Mouse (Mus musculus): Measurements from ENCODE around the gene Cntnap1.
A peak's percentile ranks its signal among the peaks of the same experiment; 100 is the strongest.
"Not testable (repeated sequence)": the region's sequence is repeated elsewhere in the genome, so short reads cannot be mapped to it uniquely, and the experiment has no call there.

Gene Cntnap1

DNA sequence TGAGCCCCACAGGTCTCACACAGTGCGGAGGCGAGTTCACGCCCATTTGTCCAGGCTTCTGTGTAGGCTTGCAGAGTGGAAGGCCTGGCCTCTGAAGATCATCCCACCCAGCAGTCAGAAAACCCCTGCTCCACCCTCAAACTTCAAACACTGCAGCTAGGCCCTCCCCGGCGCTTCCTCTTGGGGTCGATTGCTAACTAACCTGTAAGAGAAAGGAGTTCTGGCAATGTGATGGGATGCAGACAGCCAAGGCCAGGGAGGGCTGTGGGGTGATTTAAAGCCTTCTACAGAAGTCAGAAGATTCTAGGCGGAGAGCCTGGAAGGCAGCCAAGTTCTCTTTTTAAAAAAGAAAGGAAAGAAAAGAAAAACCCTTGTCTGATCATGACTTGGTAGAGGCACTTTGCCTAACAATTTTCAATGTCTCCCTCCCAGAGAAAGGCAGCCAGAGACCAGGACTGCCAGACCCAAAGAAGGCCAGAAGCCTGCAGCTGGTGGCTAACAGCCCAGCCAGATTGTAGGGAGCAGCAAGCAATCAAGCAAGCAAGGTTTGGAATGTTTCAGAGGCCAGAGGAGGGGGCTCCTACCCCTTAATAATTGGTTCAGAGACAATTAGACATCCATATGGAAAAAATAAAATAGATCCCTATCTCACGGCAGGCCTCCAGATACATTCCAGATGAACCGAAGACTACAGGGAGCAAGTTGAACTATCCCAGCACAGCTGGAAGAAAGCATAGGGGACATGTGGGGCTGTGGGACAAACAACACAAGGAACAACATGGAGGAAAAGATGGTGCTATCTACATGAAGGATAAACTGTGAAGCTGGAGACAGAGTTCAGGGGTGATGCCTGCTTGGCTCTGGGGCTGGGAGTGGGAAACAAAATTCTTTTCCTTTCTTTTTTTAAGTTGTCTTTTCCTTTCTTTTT, 20.9 kb upstream of the Cntnap1 start:
- DNase-seq (ENCODE audit: extremely low spot score), result no peak

- DNase-seq (ENCODE audit: extremely low spot score), result no peak
Measured at GRCm38 (mm10) chr11:101151063-101151462, 19.3 kb upstream of the Cntnap1 start.

DNA sequence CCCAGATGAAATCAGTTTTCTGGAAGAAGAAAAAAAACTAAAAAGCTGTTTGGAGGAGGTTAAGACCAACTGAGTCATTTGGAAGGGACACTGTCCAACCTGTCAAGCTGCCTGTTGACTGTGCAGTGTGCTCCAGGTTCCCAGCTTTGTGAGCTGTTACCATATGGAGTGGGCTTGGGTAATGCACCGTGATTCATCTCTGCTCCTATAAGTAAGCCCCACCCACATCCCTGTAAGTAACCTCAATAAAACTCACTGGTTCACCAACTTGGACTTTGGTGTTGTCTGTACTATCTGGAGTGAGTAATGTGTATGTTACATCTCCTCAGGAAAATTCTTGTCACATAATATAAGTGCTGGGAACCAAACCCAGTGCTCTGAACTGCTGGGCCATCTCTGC, 17.5 kb upstream of the Cntnap1 start:
- no peak for DNase-seq (ENCODE audit: extremely low spot score)

GRCm38 (mm10) chr11:101154648-101155047, 15.7 kb upstream of the Cntnap1 start:
- no peak for DNase-seq (ENCODE audit: extremely low spot score)

DNA sequence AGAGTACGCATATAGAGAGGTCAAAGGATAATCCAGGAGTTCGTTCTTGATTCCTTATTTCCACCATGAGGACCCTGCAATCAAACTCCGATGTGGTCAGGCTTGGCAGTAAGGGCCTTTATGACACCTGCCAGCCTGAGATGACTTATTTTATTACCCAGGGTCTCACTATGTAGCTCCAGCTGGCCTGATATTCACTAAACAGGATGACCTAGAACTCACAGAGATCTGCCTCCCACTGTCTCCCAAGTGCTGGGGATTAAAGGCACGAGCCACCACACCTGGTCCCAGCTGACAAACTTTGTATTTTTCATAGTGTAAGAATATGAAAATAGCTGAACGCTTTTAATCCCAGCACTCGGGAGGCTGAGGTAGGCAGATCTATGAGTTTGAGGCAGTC, 15.2 kb upstream of the Cntnap1 start:
- DNase-seq (ENCODE audit: extremely low spot score), result no peak

DNA sequence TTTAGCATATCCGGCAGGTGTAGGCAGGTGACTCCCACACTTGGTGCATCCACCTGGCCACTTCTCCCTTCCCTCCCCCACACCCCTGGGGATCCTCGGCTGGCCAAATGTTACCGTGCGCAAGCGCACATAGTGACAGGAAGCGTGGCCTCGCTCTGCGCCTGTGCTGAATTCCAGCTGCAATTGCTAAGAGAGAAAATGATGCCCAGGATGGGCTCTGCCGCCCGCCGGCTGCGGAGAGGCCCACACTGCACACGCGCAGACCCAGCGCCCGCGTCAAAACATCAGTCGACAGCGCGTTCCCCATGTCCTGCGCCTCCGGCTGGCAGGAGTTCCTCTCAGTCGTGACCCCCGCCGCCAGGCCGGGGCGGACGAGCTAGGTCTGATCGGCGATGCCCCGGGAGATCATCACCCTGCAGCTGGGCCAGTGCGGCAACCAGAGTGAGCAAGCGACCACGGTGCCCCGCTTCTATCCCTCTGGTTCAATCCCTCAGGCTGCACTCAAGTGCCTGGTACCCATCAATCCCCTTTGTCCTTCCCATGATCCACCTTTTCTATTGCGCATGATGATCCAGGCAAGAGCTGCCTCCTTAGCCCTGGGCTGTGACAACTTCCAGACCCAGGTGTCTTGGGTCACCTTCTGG, 14.5 kb upstream of the Cntnap1 start, which contains the start of gene Tubg2:
Tubg2 (plus strand) TSS at position 180 of the 644 bp plus-strand sequence.
- peak; percentile 67 for DNase-seq (ENCODE audit: extremely low spot score)

DNA sequence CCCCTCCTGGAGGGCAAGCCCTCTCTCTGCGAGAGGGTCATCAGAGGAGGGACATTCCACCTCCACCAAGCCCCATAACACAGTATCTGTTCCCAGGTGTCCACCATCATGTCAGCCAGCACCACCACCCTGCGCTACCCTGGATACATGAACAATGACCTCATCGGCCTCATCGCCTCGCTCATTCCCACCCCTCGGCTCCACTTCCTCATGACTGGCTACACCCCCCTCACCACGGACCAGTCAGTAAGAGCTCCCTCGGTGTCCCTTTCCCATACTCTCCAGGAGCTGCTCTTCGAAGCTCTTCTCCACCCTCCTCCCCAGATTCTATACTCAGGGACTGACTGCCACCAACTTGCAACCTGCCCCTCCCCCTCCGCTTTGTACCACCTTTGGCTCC, 10.2 kb upstream of the Cntnap1 start:
- DNase-seq (ENCODE audit: extremely low spot score), result not testable (repeated sequence)

DNA sequence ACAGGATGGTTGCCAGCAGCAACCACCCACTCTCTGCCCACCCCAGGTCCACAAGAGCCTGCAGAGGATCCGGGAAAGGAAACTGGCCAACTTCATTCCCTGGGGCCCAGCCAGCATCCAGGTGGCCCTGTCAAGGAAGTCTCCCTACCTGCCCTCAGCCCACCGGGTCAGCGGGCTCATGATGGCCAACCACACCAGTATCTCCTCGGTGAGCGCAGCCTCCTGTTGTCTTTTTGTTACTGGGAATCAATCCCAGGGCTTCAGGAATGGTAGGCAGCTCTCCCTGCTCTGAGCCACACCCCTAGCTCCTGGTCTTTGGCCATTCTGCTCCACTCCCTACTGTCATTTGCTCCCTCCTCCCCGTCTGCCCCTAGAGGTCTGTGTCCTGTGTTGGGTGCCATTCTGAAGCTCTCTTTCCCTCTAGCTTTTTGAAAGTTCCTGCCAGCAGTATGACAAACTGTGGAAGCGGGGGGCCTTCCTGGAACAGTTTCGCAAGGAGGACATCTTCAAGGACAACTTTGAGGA, 9.3 kb upstream of the Cntnap1 start:
- not testable (repeated sequence) for DNase-seq (ENCODE audit: extremely low spot score)

- no peak for DNase-seq (ENCODE audit: extremely low spot score)
Measured at GRCm38 (mm10) chr11:101161551-101161950, 8.8 kb upstream of the Cntnap1 start.

DNA sequence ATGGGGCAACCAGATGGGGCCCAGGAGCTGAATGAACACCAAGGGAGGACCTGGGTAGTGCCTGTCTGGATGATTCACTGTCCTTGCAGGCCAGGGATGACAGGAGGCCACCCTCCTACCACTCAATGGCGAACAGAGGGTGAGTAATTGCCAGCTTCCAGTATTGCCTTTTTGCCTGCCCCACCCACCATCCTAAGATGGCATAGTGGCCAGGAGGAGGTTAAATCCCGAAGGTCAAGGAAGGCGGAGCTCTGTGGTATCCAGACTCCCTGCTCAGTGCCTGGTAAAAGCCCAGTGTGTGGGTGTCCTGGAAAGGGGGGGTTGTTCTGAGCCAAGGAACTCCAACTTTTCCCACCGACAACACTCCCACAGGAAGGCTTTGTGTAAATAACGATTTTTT, 8.0 kb upstream of the Cntnap1 start:
- DNase-seq (ENCODE audit: extremely low spot score), result no peak

GRCm38 (mm10) chr11:101162772-101163171, 7.6 kb upstream of the Cntnap1 start:
- DNase-seq (ENCODE audit: extremely low spot score), result no peak

GRCm38 (mm10) chr11:101163476-101164350, 6.6 kb upstream of the Cntnap1 start:
- no peak for DNase-seq (ENCODE audit: extremely low spot score)

DNA sequence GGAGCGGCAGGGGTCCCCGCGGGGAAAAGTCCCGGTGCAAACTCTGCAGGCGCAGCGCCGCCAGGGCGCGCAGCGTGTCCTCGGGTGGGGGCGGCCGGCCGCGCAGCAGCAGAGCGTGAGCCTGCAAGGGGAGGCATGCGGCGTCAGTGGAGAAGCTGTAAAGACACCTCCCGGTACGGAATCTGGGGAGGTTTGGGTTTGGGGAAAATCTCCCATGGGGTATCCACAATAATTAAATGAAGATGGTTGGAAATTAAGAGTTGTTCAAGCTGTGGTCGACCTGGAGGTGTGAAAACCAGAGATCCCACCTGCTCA, 6.0 kb upstream of the Cntnap1 start:
- DNase-seq (ENCODE audit: extremely low spot score), result no peak

GRCm38 (mm10) chr11:101164677-101165580, 5.4 kb upstream of the Cntnap1 start:
- peak; percentile 56 for DNase-seq (ENCODE audit: extremely low spot score)

GRCm38 (mm10) chr11:101166357-101166756, 4.0 kb upstream of the Cntnap1 start:
- no peak for DNase-seq (ENCODE audit: extremely low spot score)

- no peak for DNase-seq (ENCODE audit: extremely low spot score)
Measured at GRCm38 (mm10) chr11:101167211-101167962, 2.9 kb upstream of the Cntnap1 start.

- DNase-seq (ENCODE audit: extremely low spot score), result no peak
Measured at GRCm38 (mm10) chr11:101167963-101168300, 2.4 kb upstream of the Cntnap1 start.

DNA sequence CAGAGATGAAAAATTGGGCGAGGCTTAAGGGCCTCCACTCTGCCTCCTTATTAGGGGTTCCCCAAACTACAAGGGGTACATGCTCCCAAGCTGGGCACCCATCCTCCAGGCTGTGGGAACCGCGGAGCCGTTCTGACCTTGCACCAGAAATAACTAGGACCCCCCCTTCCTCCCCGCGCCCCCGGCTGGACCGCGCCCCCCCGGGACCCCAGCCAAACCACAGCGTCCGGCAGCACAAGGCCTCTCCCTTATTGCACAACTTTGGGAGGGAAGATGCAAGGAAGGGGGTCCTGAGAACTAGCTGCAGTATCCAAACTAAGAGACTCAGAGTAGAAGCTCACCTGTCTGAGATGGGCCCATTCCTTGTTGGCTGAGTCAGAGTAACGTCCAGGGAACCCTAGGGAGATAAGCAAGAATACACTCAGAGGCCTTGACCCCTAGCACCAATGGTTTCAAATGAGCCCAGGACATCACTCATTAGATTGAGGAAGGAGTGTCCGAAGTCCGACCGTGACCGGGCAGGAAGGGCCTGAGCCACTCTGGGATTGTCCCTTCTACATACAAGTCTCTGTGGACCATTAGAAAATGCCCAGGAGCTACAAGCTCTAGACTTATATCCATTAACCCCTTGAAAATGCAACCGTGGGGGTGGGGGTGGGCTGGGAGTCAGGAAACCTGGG, 1.9 kb upstream of the Cntnap1 start:
- DNase-seq (ENCODE audit: extremely low spot score), result no peak

DNA sequence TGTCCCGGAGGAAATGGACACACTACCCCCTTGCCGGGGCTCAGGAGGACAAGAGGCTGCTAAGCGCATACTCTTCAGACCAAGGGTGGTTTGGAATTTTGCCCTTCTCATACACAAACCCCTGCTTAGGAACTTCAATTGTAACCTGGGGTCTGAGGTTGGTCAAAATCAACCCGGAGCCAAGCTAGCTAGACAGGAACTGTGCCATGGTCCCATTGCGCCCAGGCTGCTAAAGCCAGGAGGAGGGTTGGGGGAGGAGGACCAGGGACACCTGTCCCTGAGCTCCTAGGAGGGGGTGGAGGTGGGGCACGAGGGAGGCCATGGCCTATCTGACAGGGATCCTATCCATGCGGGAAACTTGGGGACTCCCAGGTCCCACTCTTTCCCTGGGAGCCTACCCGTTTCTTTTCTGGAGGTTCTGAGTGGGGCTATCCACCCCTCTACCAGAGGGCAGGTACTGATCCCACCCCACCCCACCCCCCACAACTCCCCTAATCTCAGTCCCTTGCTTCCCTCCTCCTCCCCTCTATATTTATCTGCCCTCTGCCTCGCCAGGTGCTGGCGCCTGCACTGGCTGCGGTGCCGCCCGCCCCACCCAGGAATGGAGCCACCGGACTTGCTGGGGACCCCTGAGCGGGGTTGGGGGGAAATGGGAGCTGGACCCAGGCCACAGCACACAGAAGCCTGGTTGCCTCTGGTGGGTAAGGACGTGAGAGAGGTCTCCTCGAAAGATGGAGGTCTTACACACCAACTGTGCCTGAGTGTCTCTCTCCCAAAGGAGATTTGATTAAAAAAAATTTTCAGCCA, 819 bp upstream of the Cntnap1 start:
- no peak for DNase-seq (ENCODE audit: extremely low spot score)
